In genomic region chr9:79966711-79967487, GRCm38 (mm10) we compare ENCODE assay signal across 31 mouse cellular contexts. TPM values are rescaled to one million over a fixed set of nuclear protein-coding genes. Genes with fewer than 3 reads are reported as not detected.
DNase-seq lines count a peak whose midpoint lies in the region; ATAC-seq and TF ChIP-seq lines count a peak whose summit lies in the region.
"Had no signal": no experiment of that assay in that cellular context is flagged by ENCODE, and none has a peak within 500 bp of the region (broad histone marks: within the 10 kb centered on the region; RNA-seq: fewer than 3 reads in every experiment).

No protein-coding gene starts in this region.

- H3K4me3 ChIP-seq in gastrocnemius, adult 2 months: peak overlapping the region; percentile 62
- H3K4me3 ChIP-seq in heart, postnatal 0 days (ENCODE audit: low read depth, low read length): no peak overlapping the region
- no peak overlapping the region for H3K4me3 ChIP-seq in brown adipose tissue, adult 24 weeks (ENCODE audit: insufficient read depth, low read depth, low read length)
- H3K4me3 ChIP-seq: forebrain, embryonic 13.5 days; heart, embryonic 13.5 days; hindbrain, embryonic 13.5 days; midbrain, embryonic 13.5 days; neural tube, embryonic 15.5 days; stomach, embryonic 15.5 days had no signal

- 0 out of 2 replicates have a peak, but pooled peaks cover 4% of the 10 kb centered on the region for H3K36me3 ChIP-seq in heart, postnatal 0 days (replicated peaks; ENCODE audit: control insufficient read depth, insufficient read depth, low read length)
- H3K36me3 ChIP-seq: hindbrain, embryonic 13.5 days; midbrain, embryonic 13.5 days; neural tube, embryonic 15.5 days; stomach, embryonic 15.5 days had no signal

- peak; percentile 71 for DNase-seq in gastrocnemius, adult 2 months
- DNase-seq in gastrocnemius, postnatal 4 days (ENCODE audit: low spot score in 2 of 2): no peak
- DNase-seq in heart, postnatal 0 days (ENCODE audit: low spot score): no peak
- DNase-seq in heart, adult 8-10 months (ENCODE audit: low spot score): no peak
- no peak for DNase-seq in kidney, adult 9 months
- DNase-seq: B cell, adult 2 months; cerebellum, adult 11 months; cerebellum, adult 9-10 months; cerebellum, postnatal 36 days; gastrocnemius, postnatal 36 days; heart, postnatal 4 days; kidney, adult 18-20 months; kidney, postnatal 4 days; left cerebral cortex, postnatal 4 days; liver; lung, adult 2 months; lung, postnatal 10 days; retina, postnatal 1 day; right cerebral cortex, postnatal 14 days had no signal

- no peak for ATAC-seq in heart, postnatal 0 days (ENCODE audit: insufficient read depth, low read depth)
- ATAC-seq: forebrain, embryonic 13.5 days; midbrain, embryonic 13.5 days had no signal

- TF ChIP-seq CTCF in gastrocnemius, adult 2 months (IDR thresholded peaks at IDR 0.05): no peak
- no peak for TF ChIP-seq CTCF in heart, postnatal 0 days (IDR thresholded peaks at IDR 0.05; ENCODE audit: low read depth)

- no peak for TF ChIP-seq EP300 in heart, postnatal 0 days (IDR thresholded peaks at IDR 0.05; ENCODE audit: low read depth)

- H3K9me3 ChIP-seq in heart, postnatal 0 days (replicated peaks; ENCODE audit: control insufficient read depth, low read length): no peaks in the 10 kb centered on the region
- H3K9me3 ChIP-seq: forebrain, embryonic 13.5 days; heart, embryonic 13.5 days; hindbrain, embryonic 13.5 days; midbrain, embryonic 13.5 days; neural tube, embryonic 15.5 days; stomach, embryonic 15.5 days had no signal

- H3K27ac ChIP-seq in gastrocnemius, adult 2 months: peak overlapping the region; percentile 97
- H3K27ac ChIP-seq in heart, postnatal 0 days (ENCODE audit: low read depth): peak overlapping the region; percentile 52
- peak overlapping the region; percentile 46 for H3K27ac ChIP-seq in brown adipose tissue, adult 24 weeks (replicated peaks; ENCODE audit: low read depth, low read length)
- H3K27ac ChIP-seq: forebrain, embryonic 13.5 days; heart, embryonic 13.5 days; hindbrain, embryonic 13.5 days; kidney, postnatal 0 days; liver, embryonic 14.5 days; macrophage; midbrain, embryonic 13.5 days; neural tube, embryonic 15.5 days; stomach, embryonic 15.5 days had no signal

- peaks cover 75% of the 10 kb centered on the region for H3K4me1 ChIP-seq in heart, postnatal 0 days (ENCODE audit: control insufficient read depth, insufficient read depth)
- H3K4me1 ChIP-seq in brown adipose tissue, adult 24 weeks (ENCODE audit: control insufficient read depth, insufficient read depth, insufficient read length, low read length): peaks cover 21% of the 10 kb centered on the region
- H3K4me1 ChIP-seq: midbrain, embryonic 13.5 days had no signal

- no peak overlapping the region for H3K4me2 ChIP-seq in heart, postnatal 0 days (ENCODE audit: low read depth, low read length)
- H3K4me2 ChIP-seq: forebrain, embryonic 13.5 days; heart, embryonic 13.5 days; hindbrain, embryonic 13.5 days; midbrain, embryonic 13.5 days; neural tube, embryonic 15.5 days; stomach, embryonic 15.5 days had no signal

- WGBS in heart, postnatal 0 days: 59% methylated on average over 12 of the region's 12 CpGs

- H3K27me3 ChIP-seq in heart, postnatal 0 days (ENCODE audit: control insufficient read depth, insufficient read depth, low read length): no peaks in the 10 kb centered on the region
- H3K27me3 ChIP-seq: forebrain, embryonic 13.5 days; heart, embryonic 13.5 days; hindbrain, embryonic 13.5 days; midbrain, embryonic 13.5 days; neural tube, embryonic 15.5 days; stomach, embryonic 15.5 days had no signal

- H3K9ac ChIP-seq in heart, postnatal 0 days (replicated peaks; ENCODE audit: low read depth, low read length): no peak overlapping the region; the same call in 1 of the 2 replicates
- H3K9ac ChIP-seq: forebrain, embryonic 13.5 days; heart, embryonic 13.5 days; hindbrain, embryonic 13.5 days; liver, embryonic 14.5 days; midbrain, embryonic 13.5 days; neural tube, embryonic 15.5 days; stomach, embryonic 15.5 days had no signal

- intact Hi-C loops in gastrocnemius, adult 2 months (cut with DNase I): no loop called here

RNA-seq across cellular contexts. Expression of gene Filip1, which starts 45.8 kb away (rescaled TPM):
- 100 to 1,000 TPM in 1 of 2 experiments, 10 to 100 TPM in 1; 93.6 to 119 TPM for total RNA-seq in gastrocnemius, adult 2 months (2021)
- total RNA-seq in gastrocnemius, postnatal 4 days (2021): 10 to 100 TPM; 75.3 to 94.0 TPM
- 27.4 and 52.3 TPM in 2 replicates for total RNA-seq in heart, postnatal 0 days (2014; rRNA removed; ENCODE audit: low replicate concordance)
- polyA plus RNA-seq in heart, postnatal 0 days (2015; fragmentation: Nextera tagmentation; extraction: Ambion mirVana): 31.6 and 39.0 TPM in 2 replicates
- total RNA-seq in heart, adult 8-10 months (2022): 100 to 1,000 TPM; 107 to 134 (median 116) TPM
- 3.7 and 6.7 TPM in 2 replicates for polyA plus RNA-seq in brown adipose tissue, adult 24 weeks (2012; ENCODE audit: insufficient read depth, insufficient read length, missing spikeins)
- total RNA-seq: megakaryocyte-erythroid progenitor cell, adult 5-6 weeks; monocyte, adult 5-6 weeks had no signal
- polyA plus RNA-seq: macrophage had no signal

Comparison
In these comparisons a context has a peak if more than half of its experiments do, and no peak if none do; other contexts are left out.
1. H3K27ac ChIP-seq: peak in every context shown above with its lines; median percentile 97 in gastrocnemius, adult 2 months; 52 in heart, postnatal 0 days; 46 in brown adipose tissue, adult 24 weeks.